Mouse (Mus musculus) CD8-positive naive resting alpha-beta T cell, adult 2 months (primary cell): ENCODE measurements around the gene Thrap3.

Source experiments
- DNase-seq, 2 experiments: peaks; one replicate each; pipeline ENCODE4 v3.0.0; 2022; ENCODE audit warnings: low read depth in 2 of 2, low spot score in 2 of 2

The Thrap3 gene

DNA sequence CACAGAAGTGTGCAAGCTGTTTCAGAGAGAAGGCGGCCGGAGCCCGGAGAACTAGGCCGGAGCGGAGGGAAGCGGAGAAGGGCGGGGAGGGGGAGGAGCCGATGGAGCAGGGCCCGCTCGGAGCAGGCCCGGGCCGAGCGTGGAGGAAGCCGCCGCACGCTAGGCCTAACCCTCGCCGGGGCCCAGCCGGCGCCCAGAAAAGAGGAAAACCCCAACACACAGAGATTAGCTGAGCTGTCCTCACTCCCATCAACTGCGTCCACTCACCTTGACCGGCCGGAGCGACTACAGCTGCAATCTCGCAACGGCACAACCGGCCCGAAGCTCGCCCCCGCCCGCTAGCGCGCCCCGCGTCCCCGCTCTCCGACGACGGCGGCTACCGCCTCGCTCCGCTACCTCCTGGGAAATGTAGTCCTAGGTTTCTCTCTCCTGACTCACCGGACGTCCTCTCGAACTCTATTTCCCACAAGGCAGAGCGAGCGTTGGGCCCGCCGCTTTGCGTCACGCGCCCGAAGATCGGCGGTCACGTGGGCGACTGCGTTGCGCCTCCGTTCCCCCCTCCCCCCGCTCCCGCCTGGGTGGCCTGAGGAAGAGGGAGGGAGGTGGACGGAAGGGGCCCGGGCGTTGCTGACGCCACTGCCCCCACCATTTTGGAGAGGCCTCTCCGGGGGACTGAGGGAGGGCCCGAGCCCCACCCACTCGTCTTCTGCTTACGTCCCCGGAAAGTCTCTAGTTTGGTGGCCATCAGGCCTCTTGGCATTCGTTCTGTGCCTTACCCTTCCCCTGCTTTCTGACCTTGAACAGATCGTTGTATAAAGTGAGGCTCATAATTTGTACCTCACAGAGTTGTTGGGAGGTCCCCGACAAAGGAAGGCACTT is at the start of gene Thrap3:
TSS of gene Thrap3 (minus strand) at position 458 of the 879 bp plus-strand sequence.
- peak; percentile 97 to 98 for DNase-seq

DNA sequence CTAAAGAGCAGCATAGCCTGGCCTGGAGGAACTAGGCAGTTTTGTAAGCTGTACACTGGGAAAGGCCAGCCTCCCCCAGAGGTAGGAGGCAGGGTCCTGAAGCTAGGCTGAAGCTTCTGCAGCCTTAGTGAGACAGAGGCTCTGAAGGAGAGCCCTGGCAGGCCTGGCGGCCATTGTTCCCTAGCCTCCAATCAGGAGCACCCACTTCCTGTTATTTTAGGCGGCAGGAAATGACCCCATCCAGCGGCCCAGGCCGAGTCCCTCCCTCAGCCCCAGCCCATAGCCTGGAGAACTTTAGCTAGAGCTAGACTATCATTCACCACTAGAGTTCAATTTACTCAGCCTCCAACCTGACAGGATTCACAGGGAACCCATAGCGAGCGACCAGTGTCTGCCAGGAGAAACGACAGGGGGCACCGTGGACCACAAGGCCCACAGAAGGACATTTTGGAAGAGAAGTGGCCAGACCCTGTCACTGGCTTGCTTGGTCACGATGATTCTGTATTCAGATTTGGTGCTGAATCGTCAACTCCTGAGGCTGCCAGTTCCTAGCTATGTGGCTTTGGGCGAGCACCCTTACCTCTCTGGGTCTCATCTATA is 49.2 kb upstream of the Thrap3 start:
- no peak for DNase-seq

DNA sequence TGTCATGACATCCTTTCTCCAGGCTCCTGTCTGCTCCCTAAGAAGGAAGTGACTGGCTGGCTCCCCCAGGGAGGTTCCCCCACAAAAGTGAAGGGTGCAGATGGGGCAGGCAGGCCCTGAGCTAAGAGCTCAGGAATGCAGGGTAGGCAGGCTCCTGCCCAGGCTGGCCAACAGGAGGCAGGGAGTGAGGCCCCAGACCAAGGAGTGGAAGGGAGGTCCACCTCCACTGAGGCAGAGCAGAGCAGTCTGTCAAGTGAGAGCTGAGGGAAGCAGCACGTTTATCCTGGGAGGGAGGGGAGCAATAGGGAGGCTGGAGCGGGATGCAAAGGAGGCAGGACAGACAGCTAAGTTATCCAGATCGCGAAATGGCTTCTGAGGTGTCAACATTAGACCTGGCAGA is 48.1 kb upstream of the Thrap3 start:
- DNase-seq, result no peak

DNA sequence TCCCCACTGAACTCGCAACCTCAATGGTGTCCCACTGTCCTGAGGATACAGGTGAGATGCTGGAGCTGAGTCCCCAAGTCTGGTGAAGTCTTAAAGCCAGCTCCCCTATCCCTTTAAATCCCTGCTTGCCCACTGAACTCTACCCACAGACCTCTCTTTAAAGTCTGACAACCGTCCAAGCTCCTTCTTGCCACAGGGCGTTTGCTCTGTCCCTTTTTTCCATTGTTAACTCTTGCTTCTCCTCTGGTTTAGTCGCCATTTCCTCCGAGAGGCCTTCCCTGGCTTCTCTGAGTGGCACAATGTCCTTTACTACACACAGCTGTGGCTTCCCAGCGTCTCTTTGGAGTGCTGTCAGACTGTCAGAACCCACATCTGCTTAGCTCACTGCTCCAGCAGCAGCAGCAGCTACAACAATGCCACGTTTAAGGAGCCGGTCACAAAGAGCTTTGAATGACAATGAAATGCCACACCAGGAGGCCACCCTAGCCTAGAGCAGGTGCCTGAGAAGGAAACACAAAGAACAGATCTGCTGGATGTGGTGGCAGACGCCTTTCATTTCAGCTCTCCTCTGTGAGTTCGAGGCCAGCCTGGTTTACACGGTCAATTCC is 45.8 kb upstream of the Thrap3 start:
- DNase-seq, result no peak

DNA sequence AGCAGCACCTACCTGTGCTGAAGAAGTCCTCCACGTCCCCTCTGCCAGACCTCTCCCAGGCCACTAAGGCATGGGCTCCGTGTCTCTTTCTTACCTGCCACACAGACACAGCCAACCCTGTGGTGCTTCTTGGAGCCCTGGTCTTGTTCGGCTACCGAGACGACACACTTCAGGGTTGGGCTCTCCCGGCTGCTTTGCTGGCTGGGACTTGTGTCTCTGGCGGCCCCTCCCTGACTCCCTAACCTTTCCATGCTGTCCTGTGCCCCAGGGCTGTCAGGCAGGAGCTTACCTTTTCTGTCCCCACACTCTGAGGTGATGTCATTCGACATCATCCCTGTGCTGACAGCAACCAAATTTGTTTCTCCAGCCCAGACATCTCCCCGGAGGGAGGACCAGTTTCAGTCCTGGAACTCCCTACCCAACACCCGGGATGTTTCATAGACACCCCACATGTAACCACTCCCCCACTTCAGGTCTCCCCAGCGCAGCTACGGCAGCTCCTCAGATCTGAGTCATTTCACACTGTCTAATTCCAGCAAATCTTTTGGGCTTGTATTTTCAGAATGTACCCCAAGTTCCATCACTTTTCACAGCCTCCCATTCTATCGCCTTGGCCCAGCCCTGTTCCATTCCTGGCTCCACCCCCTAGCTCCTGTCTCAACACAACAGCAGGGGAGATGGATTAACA is 43.8 kb upstream of the Thrap3 start:
- DNase-seq, result no peak

DNA sequence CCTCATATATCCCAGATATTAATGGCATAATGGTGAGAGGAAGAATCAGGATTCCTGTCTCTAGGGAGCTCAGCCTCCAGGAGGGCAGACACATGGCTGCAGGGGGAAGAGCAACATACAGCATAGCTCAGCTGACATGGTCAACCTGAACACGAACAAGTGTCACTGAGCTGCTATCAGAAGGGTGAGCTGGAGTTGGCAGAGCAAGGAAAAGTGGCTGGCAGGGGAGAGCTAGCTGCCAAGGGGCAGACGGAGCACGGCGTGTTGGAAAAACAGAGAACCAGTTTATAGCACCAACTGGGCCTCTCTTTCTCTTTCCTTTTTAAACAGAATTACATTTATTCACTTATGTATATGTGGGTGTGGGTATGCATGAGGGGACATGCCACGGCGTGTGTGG is 40.0 kb upstream of the Thrap3 start:
- DNase-seq, result no peak

DNA sequence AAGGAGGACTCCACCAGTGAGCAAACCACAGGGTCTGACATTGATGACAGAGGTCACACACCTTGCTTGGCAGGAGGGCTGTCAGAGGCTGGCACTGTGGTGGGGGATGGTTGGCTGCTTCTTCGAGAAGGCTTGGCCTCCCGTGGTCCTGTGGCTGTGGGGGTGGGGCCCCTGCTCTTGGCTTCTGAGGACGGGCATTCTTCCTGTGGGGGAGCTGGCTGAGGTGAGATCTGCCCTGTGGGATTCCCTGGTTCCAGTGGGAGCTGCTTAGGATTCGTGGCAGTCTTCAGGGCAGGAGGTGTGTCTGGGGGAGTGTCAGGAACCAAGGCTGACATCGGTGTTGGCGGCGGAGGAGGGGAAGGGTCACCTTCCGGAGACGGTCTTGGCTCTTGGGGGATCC is 39.4 kb upstream of the Thrap3 start:
- DNase-seq, result no peak

DNA sequence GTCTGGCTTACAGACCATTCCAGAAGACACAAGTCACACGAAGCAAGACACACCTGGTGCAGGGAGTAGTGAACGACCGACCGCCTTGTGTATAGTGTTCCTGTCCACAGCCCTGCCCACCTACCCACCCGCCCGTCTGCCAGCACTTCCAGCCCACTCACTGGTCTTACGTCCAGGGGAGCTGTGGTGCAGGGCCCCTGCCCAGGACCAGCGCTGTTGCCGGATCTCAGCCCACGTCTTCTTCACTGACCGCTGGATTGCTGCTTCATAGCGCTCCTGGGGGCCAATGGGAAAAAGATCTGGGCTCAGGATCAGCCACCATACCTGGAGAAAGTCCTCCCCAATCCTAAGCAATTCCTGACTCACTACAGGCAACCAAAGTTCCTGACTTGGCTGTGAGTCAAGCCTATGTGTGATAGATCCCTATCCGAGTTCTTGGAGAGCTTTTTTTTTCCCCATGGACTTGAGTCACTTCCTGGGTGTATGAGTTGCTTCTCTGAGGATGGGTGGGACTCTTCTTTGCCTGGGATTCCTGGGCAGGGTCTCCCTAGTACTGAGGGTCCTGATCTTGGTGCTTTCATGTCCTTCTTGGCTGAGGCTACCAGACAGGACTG is 37.4 kb upstream of the Thrap3 start:
- no peak for DNase-seq

DNA sequence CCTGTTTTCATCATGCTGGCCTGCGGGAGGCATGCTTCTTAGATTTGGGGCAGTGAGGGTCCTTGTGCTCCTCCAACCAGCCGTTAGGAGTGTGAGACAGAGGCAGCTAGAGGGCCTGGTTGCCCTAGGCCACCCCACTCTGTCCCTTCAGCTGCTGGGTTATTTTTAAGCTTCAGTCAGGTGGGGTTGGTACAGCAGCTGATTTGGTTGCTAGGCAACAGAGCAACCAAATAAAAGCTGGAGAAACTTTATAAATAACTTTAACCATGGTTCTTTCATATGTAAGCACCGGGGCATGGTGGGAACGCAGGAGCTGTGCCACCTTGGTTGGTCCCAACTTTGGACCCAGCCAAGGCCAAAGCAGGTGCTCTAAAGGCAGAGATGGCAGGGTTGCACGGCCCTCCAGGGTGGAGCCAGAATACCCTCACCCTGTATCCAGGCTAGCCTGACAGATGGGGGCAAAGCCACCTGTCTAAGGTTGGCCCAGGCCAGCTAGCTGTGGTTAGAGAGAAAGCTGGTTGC is 35.2 kb upstream of the Thrap3 start:
- DNase-seq, result no peak

DNA sequence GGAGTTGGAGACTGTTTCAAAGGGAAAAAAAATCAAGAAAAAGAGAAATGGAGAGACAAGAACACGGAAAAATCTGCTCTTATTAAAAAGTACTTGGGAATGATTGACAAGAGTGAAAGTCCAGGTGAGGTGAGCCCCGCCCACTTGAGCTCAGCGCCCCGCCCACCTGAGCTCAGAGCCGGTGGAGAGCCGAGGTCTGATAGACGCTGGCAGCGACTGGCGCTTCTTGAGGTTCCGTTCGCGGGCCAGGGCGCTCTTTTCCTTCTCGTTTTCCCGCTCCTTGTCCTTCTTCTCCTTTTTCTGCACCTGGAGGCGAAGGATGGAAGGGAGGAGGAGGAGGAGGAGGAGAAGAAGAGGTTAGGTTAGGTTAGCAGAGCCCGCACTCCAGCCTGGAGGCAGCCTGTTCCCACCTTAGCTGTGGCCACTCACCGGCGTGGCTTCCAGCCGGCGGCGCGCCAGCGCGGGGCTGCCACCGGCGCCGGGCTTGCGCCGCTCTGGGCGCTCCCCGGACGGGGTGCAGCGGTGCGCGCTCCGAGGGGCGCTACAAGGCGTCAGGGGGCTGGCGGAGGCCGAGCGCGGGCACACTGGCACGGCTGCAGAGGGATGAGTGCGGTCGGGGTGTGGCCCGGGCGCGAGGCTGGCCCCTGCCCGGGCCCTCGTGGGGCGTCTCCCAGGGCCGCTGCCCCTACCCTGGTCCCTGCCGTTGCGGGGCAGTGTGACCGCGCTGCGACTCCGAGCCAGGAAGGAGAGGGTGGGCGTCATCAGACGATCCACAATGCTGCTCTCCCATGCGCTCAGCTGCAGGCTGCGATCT is 34.1 kb upstream of the Thrap3 start:
- DNase-seq, result no peak

DNA sequence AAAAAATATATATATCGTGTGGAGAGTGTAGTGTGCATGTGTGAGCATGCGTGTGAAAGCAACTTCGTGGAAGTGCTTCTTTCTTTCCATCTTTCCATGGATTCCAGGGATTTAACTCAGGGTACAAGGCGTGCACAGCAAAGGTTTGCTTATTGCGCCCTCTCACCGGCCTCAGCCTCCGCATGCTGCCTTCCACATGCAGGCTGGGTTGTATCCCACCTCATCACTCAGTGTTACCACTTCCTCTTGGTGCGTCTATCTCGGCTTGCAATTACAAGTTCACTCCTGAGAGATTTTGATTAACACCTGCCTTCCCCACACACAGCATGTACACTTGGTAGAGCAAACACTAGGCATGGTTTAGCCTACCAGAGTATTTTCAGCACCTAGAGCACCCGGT is 32.6 kb upstream of the Thrap3 start:
- DNase-seq, result peak in 1 of 2 experiments; percentile 38

DNA sequence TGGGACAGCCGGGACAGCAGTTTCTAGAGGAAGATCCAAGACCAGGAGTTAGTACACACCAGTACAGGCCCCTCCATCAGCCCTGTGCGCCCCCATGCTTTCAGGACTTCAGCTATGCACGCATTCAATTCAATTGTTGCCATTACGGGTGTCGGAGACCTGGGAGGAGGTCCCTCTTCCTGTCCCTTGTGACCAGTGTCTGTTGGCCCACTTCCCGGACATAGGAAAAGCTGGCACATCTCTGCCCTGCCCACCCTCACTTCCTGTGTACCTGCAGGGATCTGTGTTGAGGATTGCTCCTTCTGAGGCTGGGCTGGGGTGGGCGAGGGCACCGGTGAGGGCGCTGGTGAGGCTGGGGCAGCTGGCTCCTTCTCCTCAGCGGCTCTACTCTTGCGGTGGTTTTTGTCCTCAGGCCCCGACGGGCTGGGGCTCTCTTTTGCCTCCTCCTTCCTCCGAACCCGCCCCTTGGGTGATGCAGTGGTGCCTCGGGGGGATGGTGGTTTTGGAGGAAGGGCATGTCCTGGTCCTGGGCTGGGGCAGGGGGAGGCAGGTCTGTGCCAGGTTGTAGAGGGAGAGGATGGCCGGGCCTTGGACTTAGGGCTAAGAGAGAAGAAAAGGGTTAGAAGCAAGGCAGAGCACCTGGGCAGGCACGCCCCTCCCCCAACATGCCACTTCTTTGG is 32.1 kb upstream of the Thrap3 start:
- DNase-seq, result no peak

DNA sequence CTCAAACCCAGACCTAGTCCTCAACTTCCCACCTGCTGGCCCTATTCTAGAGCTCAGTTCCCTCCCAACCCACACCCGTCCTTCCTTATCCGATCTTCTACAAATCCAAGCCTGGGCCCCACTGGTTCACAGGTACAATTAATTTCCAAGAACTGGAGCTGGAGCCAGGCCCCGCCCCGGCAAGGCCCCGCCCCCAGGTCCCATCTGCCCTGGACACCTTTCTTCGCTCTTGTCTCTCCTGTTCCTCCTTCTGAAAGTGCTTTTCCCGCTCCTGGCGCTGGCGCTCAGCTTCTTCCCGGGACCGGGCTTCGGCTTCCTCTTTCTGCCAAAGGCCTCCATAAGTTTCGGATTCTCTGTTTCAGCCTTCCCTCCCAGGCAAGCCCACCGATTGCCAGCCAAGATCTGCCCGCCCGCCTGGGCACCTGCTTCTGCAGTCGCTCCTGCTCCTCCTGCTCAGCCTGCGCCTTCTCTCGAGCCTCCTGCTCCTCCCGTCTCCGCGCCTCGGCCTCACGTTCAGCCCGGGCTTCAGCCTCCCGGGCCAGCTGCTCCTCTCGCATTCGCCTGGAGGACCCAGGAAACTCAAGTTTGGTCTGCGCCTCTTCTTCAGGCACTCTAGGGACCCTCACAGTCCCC is 31.2 kb upstream of the Thrap3 start:
- no peak for DNase-seq

DNA sequence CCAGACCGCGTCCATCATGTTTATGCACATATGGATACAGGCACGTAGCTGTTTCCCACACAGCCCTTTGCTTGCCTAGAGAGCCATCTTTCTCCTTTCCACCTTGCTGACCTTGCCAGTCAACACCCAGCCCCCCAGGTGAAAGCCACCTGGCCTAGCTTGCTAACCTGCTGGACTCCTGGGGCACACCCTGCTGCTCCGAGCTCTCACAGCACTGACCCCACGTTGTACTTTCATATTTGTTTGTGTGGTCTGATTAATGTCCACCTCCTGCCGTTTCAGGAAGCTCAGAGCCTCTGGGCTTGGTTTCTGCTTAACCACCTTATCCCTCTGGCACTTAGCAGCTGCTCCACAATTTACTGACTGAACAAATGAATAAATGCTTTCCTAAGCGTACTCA is 27.3 kb upstream of the Thrap3 start:
- no peak for DNase-seq

DNA sequence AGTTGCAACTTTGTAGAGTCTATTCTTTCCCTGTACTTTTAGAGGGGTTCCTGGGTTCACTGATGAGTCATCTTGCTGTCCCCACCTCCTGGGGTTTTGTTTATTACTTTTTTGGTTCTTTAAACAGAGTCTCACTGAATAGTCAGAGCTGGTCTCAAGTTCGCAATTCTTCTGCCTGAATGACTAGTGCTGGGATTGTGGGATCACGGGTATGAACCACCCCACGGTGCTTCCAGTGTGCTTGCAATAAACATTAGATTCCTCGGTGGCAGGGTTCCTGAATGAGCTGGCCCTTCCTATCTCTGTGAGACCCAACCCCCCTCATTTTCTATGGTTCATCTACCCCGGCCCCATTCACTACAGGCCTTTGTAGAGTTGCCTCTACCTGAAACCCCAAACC is 25.6 kb upstream of the Thrap3 start:
- DNase-seq, result no peak

DNA sequence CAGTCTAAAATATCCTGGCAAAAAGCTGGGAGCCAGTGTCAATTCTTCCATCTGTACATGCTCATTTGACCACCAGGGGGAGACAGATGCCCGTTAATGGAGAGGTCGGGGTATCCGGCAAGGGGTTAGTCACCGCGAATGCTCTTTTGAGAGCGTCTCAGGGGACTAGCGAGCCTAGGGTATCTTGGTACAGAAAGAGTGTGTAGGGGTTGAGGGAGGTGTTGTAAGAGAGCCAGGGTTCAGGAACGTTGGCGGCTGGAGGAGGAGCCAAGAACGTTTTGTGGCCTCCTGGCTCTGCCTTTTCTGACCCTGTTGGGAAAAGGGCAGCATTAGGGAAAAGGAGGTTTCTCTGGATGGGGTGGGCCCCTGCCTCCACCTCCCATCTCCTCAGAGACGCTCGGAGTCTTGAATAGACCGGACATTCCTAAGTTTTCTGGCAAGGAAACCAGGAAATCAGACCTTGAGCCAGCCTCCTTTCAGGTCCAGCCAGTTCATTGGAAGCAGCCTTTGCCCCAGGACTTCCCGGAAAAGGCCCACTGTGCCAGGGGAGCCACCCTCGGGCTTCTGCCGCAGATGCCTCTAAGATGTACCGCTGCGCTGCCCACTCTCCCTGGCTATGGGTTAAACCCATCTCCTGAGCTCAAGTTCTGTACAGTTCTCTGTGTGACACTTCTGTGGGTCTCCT is 24.7 kb upstream of the Thrap3 start:
- peak; percentile 87 to 89 for DNase-seq

DNA sequence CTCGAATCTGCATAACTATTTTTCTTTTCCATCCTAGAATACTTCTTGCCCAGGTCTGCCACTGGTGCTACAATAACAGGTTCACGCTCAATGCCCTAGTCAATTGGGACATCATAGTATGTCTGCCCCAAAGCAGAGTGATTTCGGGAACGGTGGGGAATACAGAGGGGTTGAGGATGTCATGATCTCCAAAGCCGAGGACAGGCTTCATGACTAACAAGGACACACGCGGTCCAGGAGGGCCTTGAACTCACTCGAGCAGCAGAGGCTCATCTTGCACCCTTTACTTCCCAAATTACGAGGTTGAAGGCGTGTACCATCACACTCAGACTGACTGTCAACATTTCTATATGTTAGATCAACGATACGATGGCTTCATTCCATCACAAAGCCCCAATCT is 24.1 kb upstream of the Thrap3 start:
- DNase-seq, result no peak

DNA sequence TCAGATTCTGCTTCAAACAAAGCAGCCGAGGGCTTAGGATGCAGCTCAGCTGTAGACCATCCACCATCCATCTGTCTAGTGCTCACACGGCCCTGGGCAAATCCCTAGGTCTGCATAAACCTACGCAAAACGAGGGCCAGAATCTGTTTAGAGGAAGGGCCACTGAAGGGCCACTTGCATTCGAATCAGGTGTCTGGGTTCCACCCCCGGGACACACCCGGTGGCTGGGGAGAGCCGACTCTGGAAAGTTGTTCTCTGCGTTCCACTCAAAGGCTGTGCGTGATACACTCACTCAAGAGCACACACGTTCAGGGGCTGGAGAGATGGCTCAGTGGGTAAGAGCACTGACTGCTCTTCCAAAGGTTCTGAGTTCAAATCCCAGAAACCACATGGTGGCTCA is 20.1 kb upstream of the Thrap3 start:
- DNase-seq, result no peak

DNA sequence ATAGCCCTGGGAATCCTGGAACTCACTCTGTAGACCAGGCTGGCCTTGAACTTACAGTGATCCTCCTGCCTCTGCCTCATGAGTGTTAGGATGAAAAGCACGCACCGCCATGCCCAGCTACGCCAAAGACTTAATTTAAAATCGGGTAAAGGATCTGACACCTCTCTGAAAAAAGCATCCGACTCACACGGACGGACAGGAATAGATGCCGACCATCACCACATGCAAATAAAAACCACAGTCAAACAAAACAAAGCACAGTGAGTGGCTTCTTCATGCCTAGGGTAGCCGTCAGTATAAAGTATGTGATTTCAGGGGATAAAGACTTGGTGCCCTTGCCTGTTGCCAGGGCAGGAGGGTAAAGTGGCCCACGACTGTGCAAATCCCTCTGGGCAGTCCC is 17.5 kb upstream of the Thrap3 start:
- no peak for DNase-seq
